Mouse (Mus musculus): ENCODE measurements around the gene Adamts2.

Adamts2 gene

DNA sequence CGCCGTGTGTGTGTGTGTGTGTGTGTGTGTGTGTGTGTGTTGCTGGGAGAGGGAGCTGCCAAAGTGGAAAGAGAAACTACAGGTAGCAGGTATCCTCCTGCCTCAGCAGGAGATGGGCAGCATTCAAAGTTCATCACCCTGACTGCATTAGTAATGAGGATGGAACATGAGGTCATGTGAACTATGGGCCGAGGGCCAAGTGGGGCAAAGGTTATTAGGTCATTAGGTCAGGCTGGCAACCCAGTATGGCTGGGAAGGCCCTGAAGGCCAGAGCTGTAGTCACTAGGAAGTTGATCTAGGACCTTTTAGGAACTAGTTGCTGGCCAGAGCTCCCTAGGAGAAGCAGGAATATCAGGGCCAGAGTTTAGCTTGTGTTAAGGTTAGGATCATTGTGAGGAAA lies 131.3 kb downstream of the Adamts2 start:
- WGBS, result 62% methylated on average over 3 of the region's 3 CpGs

DNA sequence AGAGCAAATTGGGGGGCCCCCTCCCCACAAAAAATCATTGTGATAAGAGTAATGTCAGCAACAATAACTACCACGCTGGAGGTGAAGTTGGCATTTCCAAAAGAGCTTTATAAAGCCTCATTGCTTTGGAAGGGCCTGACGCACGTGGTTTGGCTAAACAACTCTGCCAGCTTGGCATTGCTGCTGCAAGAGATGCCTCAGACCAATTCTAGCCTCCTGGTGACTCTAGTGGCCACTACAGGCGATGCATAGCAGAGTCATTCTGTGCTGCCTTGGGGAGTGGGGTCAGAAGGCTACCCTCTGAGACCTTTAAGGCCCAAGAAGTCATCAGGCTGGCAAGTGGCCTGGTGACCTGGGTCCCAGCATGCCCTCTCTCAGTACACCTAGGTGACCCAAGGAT lies 132.2 kb downstream of the Adamts2 start:
- 57% methylated on average over 4 of the region's 4 CpGs for WGBS

DNA sequence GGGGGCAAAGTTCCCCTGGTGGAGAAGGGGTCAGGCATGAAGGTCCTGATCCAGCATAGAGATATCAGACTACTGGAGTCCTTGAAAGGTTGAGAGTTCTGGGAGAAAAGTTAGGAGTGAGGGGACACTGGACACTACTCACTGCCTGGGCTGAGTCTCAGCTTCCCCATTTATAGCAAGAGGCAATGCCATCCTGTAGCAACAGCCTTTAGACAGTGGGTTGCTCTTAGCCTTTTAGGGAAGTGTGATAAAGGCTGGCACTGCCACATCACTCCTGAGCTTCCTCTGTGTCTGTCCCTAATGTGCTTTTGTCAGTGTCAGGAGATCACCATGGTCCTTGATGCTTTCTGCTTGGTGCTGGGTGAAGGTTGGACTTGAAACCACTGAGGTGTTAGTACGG lies 134.7 kb downstream of the Adamts2 start:
- 97% methylated on average over 1 of the region's 1 CpGs for WGBS

DNA sequence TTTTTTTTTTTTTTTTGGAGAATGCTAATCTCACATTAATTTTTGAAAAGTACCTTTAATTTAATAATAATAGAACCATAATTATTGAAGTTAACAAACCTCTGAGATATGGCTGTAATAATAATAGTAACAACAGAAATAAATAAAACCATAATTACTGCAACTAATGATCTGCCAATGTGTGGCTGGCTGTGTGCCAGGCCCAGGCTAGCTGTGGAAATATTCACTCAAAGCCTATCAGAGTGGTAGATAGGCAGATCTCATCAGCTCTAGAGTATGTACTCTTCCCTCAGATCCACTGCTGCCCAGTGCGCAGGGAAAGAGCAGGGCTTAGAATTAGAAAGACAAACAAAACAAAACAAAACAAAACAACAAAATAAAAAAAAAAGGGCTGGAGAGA lies 136.6 kb downstream of the Adamts2 start:
- WGBS, result 95% methylated on average over 1 of the region's 1 CpGs

DNA sequence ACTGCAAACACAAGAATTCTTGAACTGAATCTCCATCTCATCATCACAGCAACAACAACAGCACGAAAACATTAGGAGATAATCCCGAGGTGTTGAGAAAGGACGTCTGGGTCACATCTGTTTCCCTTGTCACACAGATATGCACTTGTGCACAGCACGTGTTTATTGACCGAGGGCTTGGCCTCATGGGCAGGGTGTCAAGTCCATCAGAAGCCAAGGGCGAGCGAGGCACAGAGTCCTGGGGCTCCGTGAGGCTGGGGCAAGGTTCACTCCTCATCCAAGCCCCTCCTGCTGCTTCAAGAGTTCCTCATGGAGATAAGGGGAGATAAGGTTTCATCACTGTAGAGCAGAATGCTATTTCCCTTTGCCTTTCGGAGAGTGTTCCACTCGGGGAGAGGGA lies 137.6 kb downstream of the Adamts2 start:
- 73% methylated on average over 10 of the region's 10 CpGs for WGBS

DNA sequence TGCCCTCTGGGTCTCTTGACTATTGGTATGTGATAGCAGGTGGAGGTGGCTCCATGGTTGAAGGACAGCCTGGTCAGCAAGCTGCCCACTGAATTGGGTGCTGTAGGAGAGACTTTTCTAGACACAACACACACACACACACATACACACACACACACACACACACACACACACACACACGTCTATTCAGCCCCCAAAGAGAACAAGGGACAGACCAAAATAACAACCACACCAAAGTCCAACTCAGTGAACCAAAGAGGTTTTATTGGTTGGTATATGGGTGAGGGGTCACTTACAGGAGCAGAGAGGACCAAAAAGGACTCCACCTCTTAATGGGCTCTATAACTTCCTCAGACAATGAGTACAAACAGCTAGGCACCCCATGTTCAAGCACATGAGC lies 140.3 kb downstream of the Adamts2 start:
- 60% methylated on average over 1 of the region's 1 CpGs for WGBS

DNA sequence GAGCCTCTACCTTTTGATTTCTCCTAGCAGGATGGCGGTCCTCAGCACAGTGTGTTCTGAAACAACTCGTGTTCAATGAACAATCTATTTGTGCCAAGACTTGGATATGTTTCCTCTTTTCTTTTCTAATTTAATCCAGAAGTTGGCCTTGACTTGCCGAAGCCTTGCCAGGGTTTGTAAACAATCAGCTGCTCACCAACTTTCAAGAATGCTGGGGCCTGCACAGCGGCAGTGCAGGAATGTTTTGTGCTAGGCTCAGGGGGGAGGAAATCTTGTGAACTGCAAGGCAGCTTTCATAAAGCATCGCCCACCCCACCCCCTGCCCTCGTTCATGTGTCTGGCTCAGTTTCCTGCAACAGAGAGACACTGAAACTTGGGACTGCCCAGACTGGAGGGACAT lies 143.1 kb downstream of the Adamts2 start:
- 32% methylated on average over 6 of the region's 6 CpGs for WGBS

DNA sequence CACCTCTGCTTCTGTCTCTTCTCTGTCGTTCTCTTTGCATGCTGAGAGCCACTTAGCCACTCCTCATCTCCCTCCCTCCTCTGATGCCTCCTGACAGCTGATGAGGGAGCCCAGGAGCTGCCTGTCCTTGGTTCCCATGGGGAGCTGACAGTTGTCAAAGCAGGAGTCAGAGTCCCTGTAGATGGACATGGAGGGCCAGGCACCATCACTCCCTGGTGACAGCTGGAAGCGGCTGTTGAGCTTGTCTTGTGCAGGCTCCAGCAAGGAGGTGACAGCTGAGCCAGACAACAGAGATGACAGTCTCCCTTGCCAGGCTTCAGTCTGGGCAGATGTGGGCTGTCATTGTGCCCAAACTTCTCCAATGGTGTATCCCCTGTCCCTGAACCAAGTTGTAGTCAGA lies 144.6 kb downstream of the Adamts2 start:
- WGBS, result 76% methylated on average over 2 of the region's 2 CpGs

DNA sequence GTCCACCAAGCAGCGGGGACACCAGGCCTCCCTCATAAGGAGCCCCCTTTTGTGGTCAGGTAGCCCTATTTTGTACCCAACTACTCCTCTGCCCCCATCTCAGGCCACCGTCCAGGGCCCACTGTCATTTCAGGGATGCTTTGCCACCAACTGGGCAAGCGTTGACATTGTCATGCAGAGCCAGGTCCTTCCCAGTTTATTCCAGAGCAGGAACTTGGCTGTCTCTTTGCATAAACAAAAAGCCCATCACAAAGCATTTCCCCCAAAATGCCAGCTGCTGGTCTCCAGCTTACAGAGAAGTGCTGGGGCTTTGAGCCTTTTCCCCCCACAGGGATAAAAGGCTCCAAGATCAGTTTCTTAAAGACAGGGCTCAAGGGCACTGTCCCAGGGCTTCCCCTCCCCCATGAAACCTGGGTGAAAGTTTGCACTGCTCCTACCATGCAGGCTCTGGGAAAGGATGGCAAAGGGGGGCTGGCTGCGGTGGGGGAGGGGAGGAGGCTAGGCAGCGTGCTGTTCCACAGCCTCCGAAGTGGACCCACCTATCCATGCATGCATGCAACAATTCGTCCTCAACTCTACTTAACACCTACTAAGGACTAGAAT lies 149.2 kb downstream of the Adamts2 start:
- WGBS, result 56% methylated on average over 7 of the region's 7 CpGs

DNA sequence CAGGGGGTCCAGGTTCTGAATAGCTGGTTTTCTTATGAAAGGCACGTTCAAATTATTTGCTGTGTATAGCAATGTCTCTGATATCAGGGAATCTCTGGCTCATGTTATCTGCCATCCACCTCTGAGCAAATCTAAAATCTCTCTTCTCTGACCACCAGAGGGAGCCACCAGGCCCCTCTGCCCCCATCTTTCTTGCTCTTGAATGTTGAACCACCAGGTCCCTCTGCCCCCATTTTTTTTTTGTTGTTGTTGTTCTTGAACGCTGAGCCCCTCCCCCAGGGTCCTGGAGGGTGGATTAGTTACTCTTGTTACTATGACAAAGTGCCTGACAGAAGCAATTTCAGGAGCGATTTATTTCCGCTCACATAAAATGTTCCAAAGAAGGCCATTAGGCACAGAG lies 155.9 kb downstream of the Adamts2 start:
- WGBS, result 55% methylated on average over 4 of the region's 4 CpGs

DNA sequence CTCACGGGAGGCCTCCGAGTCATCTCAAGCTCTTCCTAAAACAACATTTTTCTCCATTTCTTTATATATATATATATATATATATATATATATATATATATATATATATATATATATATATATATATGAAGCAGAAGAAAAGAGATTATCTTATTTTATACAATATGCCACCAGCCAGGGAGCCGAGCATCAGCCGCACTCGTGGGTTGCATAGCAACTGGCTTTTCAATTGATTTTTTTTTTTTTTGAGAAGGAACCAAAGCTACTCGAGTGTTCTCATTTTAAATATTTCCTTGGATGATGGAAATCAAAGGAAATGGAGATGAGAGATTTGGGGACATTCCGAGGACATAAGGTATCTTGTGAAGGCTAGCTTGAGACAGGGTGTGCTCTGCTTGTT lies 164.6 kb downstream of the Adamts2 start:
- WGBS, result 56% methylated on average over 7 of the region's 7 CpGs

DNA sequence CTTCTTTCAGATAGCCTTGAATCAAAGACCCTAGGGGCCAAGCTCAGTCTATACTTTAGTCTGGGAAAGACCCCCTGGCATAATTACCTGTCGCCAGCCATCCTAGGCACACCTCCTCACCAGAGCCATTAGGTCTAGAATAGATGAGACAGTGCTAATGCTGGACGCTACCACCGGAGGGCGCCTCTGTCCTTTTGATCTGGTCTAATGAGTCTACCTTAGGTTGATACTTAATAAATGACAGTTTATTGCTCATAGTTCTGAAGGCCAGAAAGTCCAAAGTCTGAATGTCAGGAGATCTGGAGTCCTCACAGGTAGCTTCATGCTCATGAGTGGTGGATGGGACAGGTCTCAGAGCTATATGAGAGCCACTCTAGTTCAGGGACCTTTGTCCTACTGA lies 165.2 kb downstream of the Adamts2 start:
- WGBS, result 36% methylated on average over 4 of the region's 4 CpGs

DNA sequence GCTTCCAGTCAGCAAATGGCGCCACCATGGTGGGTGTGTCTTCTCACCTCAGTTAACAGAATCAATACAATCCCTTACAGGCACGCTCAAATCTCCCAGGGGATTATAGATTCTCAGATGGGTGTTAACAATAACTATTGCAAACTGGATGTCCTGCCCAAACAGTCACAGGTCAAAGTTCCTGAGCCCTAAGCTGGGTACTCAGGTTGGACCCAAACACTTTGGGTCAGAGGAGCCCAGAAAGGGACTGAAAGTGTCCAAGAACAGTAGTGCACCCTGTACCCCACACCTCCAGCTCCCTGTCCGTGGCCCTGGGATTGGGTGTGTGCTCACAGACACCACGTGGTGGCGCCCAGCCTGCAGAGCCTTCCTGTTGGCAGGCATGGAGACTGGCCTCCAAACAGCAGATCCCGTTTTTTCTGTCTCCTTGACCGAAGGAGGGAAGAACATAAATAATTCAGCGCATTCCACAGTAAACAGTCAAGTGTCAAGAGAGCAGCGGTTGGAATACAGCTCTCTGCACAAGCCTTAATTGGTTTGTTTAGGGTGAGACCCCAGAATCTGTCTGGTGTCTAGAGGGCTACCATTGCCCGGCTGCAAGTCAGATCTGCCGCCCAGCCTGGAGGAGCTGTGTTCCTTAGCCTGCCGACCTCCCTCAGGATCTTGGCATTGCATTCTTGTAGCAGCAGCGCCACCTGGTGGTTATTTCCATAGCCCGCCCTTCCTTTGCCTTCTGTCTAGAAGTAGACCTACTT lies 167.3 kb downstream of the Adamts2 start:
- WGBS, result 14% methylated on average over 14 of the region's 14 CpGs

DNA sequence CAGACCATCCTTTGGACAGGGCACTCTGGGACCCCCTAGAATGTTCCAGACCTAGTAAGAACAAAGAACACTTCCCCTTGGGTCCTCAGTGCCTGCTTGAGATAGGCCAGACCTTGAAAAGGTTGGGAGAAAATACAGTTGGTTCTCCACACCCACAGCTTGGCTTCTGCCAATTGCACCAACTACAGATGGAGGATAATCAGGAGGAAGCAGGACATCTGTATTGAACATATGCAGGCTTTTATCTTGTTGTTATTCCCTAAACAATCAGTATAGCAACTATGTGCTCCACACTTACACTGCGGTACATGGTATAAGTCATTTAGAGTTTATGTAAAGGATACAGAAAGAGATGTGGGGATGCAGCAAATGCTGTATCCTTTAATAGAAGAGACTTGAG lies 169.1 kb downstream of the Adamts2 start:
- 73% methylated on average over 1 of the region's 1 CpGs for WGBS

DNA sequence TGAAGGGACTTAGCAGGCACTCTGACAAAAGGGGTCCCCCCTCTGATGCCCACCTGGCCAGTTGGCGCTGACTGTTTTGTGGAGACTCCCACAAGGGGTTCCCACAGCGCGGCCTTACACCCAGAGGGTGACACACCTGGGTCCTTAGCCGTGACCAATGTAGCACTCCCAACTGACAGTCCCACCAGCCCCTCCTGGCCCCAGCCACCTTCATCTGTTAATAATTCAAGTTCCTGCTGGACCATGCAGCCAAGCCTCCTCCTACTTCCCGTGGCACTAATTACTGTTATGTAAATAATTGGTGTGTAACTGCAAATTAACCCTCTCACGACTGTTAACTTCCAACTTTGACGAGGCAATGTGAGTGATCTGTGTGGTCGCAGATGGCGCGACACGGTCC lies 195.8 kb downstream of the Adamts2 start:
- 80% methylated on average over 11 of the region's 11 CpGs for WGBS

DNA sequence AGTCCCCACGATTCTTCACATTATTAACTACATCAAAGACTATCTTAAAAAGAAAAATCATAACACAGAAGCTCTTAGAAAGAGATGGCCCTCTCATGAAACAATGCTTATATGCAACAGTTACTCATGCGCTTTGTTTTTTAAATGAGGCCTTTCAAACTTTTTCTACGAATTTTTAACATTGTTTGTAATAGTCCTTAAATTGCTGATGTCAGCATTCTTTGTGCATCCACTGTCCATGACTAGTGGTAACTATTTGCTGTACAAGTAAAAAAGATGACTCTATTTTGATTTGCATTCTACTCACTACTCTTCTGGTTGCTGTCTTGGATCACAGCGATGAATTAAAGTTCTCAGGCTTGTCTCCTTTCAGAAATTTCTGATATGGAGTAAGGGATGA lies 212.3 kb downstream of the Adamts2 start:
- WGBS, result 96% methylated on average over 4 of the region's 4 CpGs

DNA sequence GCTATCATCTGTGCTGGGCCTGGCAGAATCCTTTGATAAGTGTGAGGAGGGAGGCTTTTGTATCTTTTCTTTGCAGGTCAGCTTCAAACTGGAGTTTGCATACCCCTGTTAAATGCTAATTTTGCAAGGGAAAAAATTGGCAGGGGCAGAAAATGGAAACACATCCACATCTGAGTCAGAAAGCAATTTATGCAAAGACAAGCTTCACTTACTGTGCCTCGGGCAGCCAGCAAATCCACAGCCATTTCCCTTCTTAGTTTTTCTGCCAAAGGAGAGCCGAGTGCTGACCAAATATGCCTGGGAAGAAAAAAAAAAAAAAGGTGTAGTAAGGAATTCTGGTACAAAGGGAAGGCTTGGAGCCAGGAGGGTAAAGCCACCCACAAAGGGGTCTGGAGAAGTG lies 224.3 kb downstream of the Adamts2 start:
- 26% methylated on average over 2 of the region's 2 CpGs for WGBS

DNA sequence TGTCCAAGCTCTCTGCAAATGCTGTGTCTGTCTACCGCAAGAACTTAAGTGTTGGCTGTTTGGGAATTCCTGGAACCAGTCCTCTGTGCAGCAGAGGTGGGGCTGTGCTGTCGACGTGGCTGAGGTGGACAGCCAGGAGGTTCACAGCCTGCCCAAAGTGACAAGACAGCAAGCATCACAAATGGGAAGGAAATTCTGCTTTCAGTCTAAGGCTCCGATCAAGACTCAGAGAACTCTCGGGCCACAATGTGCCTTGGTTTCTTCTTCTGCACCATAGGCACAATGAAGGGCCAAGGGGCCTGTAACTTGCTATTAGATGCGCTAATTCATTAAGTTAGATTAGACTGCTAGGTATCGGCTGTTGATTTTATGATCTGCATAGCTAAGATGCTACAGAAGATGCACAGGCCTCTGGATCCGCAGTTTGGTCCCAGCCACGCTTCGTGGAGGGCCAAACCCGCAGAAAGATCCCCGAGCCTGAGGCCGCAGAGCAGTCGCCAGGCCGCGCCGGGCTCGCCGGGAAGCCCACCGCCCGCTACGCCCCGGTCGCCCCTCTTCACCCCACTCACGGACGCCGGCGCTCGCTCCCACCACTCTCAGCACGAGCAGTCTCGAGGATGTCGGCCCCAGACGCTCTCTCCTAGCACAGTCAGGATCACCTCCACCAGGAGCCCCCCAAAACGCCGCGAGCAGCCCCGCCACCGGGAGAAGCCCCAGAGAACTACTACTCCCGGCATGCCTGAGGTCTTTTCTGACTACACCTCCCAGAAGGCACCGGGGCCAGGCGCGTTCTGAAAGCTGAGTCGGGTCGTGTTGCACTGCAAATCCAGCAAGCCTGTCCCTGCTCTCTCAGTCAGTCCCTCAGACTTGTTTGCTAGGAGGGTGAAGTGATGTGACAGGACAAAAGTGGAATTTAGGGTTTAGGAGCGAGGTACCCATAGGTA lies 225.4 kb downstream of the Adamts2 start, which contains the start of gene Zfp354c:
Gene Zfp354c, minus strand, starts transcription at position 715 of the 944 bp plus-strand sequence.
- 1% methylated on average over 45 of the region's 45 CpGs for WGBS

DNA sequence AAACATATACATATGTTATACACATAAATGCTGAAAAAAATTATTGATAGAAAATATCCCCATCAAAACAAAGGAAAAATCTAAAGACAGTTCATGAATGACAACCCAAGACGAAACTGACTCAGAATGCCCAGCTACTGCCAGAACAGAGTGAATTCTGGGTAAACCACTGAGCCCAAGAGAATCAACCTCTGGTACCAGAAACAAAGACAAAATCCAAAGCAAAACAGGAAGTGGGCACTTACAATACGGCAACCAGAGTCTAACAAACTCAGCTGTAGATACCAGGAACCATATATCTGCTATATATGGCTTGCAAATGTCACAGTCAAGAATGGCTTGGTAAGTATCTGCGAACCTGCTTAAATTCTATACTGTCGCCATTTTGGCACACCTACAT lies 233.8 kb downstream of the Adamts2 start:
- 84% methylated on average over 4 of the region's 4 CpGs for WGBS

DNA sequence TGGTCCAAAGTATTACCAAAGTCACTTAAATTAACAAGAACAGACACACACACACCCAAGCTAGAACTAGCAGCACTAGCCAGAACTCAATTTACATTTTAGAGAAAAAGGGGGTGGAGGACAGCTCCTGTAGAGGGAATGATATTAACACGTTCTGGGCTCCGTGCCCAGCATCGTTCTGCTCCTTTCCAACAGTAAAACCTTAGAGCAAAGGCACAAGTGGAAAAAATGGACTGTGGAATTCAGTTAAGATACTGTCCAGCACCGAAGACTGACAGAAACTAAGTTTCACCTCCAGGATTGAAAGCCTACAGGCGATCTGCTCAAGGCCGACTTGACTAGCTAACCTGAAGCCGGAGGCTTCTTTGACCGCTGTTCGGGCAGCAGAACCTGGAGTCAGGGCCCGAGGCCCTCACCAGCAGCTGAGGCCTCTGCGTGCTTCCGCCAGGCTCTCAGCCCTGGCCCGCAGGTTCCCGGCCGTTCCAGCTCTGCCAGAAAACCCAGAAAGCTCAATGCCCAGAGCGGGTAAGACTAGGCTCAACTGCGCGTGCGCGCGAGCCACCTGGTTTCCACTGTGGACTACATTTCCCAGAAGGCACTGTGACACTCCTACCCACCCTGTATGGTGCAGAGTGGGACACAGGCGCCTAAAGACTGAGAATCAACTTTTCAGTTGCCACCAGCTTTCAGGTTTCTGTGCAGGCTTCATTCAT lies 239.3 kb downstream of the Adamts2 start, which contains the start of gene Zfp879:
Gene Zfp879, minus strand, starts transcription at position 530 of the 713 bp plus-strand sequence.
- WGBS, result 11% methylated on average over 22 of the region's 22 CpGs

DNA sequence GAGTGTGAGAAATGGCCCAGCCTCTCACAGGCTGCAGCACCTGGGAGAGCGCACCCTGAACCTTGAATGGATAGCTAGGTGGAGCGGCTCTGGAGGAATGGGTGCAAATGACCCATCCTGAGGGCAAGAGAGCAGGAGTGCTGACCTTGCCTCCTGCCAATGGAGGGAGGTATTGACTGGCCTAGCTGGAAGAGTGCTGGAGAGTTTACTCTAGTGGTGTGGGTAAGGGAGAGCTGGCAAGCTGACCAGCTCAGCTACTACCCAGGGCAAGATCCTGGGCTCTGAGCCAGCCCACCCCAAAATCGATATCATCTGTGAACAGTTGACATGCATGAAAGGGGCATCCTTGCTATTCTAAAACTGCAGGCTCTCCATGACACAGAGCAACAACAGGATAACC lies 244.1 kb downstream of the Adamts2 start:
- 85% methylated on average over 3 of the region's 3 CpGs for WGBS

DNA sequence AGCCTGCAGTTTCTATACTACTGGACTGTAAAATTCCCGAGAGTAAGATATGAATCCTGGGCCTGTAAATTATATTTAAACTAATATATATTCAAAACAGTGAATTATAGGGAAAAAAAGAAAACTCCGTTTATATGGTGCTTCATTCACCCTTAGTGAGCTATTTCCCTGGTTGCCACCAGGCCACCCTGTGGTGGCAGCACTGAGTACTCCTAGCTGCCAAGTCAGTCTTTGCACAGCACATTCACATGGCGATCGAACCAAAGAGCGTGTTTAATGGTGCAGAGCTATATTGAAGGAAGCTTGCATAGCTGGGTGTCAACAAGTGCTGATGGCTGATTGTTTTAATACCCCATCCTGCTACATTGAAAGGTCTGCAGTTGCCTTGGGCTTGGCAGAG lies 245.2 kb downstream of the Adamts2 start:
- WGBS, result 49% methylated on average over 5 of the region's 5 CpGs
